Mouse (Mus musculus) C2C12 (cell line): ENCODE data around the gene Trim25.

Experiments
- CEBPB ChIP-seq: IDR thresholded peaks from one replicate; pipeline ENCODE4 v1.6.1; 2011; ENCODE audit warnings: low read depth, mild to moderate bottlenecking, control low read depth, moderate library complexity
- CTCF ChIP-seq: IDR thresholded peaks from one replicate; pipeline ENCODE4 v1.5.1; 2011; ENCODE audit not compliant: control insufficient read depth, insufficient read depth, insufficient read length

- TF ChIP-seq CTCF (no peak), CEBPB (no peak)
Observed at GRCm38 (mm10) chr11:89064312-89064711, 65.1 kb downstream of the Trim25 start.
